Mouse (Mus musculus): ENCODE measurements at regions not wholly inside any gene's neighbourhood (a gene's known extent, or its start where the extent isn't known, plus 50 kb on each side); places are given as distances from the start of the nearest gene placed in this dataset.
"Not testable (repeated sequence)": the region's sequence is repeated elsewhere in the genome, so short reads cannot be mapped to it uniquely, and the experiment has no call there.

DNA sequence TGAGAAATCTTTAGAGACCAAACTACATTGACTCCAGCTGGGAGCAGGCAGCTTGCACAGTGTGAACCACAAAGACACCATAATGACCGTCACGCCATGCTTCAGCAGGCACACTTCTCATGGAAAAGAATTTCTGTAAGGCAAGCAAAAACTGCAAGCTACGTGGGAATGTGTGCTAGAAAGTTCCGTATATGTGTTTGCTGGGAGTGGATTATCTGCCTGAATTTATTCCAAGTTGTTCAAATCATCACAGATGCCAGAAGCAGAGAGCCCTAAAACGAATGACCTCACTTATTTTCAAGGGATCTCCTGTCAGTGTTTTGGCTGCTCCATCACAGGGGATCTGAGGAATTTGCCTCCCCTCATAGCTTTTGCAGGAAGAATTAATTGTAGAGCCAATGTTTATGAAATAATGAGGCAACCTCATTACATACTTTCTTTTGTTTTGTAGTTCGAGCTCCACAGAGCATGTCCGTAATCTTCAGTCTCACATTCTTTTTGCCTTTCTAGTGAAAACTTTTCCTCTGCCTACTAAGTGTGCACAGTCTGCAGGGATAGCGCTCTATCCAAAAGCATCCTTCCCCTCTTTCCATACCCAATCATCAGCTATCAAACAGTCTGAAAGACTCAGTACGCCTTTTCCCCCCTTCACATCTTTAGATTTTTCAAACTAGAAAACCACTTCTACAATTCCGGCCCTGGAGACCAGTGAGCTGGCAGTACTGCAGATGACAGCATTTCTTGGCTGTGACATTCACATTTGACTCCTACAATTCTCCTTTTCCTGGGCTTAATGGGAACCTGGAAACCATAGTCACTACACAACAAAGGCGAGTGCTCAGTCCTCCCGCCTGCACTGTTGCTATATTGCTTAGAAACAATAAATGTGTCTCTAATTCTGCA lies 898.0 kb downstream of the Ttll7 start:
- DNase-seq = peak; percentile 67

GRCm38 (mm10) chr3:147749442-147749841 lies 897.3 kb downstream of the Ttll7 start:
- peak; percentile 79 for DNase-seq

GRCm38 (mm10) chr3:147736673-147737439 lies 884.7 kb downstream of the Ttll7 start:
- no peak for DNase-seq

GRCm38 (mm10) chr3:147716391-147716790 lies 864.2 kb downstream of the Ttll7 start:
- DNase-seq = no peak

GRCm38 (mm10) chr3:147707401-147707801 lies 855.2 kb downstream of the Ttll7 start:
- DNase-seq = peak; percentile 44

DNA sequence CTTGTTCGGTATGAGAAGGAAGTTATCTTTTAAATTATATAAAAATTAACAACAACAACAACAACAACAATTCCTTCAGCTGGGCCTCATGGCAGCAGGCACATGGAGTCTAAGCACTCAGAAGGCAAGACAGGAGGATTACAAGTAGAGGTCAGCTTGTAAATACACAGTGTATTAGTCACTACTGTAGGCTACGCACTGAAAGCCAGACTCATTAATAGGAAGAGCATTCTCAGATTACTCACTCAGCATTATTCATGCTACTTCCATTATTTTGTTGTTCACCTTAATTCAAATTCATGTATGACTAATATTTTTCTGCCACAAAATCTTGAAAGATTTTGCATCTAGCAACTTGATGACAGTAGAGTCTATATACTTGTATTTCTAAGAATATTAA lies 831.6 kb downstream of the Ttll7 start:
- no peak for DNase-seq

DNA sequence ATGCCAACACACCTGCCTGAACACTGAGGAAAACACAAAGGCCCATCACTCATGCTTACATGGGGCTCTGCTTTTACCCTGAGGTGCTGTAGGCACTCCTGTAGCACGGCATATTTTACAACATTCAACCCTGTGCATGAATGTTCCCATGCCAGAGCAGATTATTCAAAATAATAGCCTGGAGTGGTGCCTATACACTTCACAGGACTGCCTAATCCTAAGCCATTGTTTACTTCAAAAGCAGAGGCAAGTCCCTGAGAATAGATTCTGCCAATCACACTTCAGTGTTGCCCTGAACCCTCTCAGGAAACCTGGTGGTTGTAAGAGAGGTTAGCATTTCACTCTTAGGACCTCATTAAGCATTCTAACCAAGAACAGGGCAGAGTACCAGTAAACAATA lies 828.1 kb downstream of the Ttll7 start:
- DNase-seq = no peak

- no peak for DNase-seq
These were observed 810.4 kb downstream of the Ttll7 start for GRCm38 (mm10) chr3:147662572-147662971.

GRCm38 (mm10) chr3:147652849-147653248 lies 800.7 kb downstream of the Ttll7 start:
- DNase-seq = peak; percentile 22

GRCm38 (mm10) chr3:147635486-147635885 lies 783.3 kb downstream of the Ttll7 start:
- DNase-seq = not testable (repeated sequence)

- DNase-seq = no peak
These were observed 779.0 kb downstream of the Ttll7 start for GRCm38 (mm10) chr3:147631151-147631550.

DNA sequence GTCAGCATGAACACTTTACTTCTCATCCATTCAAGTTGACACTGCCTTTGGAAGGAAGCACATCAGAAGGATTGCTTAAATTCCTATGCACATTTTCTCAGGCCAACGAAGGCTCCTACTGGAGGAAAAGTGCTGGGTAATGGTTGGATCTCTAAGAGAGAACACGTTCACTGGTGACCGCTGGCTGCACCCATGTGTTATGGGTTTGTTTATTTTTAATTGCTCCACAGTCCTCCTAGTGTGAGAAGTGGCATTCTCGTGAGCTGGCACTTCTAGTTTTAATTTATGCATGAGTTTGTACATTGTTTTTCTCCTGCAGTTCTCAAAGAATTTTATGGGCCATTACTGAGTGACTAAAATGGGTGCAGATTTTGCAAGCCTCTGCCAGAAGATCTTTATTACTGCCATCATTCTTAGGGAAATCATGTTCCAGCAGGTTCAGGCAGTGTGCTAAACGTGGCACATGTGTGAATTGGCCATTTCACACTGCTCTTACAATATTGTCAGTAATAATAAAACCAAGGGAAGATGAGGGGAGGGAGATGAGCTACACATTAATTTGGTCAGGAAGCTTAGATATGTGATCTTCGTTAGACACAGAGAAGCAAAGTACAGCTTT lies 731.6 kb downstream of the Ttll7 start:
- no peak for DNase-seq

- DNase-seq = no peak
These were observed 719.7 kb downstream of the Ttll7 start for GRCm38 (mm10) chr3:147571850-147572249.

DNA sequence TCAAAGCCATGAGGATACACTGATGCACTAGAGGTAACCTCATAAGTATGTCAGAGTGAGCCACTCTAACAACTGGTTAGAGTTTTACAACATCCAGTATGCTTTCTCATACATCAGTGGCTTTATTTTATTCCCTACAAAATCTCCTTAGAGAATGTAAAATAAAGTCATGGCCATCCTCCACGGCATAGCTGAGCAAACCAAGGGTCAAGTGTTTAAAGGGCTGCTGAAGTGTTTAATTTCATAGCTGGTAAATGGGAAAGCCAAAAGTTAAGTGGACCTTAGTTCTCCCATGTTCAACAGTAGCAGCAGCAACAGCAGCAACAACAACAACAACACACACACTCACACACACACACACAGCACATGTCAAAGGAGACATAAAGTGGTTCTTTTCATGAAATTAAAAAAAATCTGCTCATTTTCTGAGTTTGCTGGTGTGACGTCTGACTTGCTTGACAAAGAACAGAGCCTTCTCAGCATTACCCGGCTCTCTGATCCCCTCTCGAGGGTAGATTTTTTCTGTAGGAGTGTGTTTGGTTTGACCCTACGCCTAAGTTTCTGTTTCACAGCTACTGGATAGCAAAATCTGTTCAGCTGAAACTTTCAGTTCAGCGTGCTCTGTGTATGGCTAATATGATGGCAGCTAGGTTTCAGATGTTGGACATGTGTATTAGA lies 693.3 kb downstream of the Ttll7 start:
- DNase-seq = no peak

- no peak for DNase-seq
These were observed 690.1 kb downstream of the Ttll7 start for GRCm38 (mm10) chr3:147542285-147542684.

GRCm38 (mm10) chr3:147537584-147537983 lies 685.4 kb downstream of the Ttll7 start:
- DNase-seq = no peak

DNA sequence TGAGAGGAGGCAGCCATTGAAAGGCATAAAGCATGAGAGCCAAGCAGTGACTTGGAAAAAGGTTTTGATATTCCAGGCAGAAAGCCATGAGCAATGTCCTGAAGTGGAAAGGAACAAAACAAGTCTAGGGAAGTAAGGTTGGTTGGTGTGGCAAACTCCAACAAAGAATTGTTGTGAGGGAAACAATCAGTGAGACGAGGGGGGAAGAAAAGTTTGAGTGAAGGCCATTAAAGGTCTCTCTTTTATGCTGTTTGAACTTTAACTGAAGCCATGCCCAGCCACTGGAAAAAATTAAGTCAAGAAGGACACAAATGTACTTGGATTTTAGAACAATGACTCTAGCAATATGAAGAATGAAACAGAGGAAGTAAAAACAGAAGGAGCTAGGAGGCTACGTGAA lies 680.0 kb downstream of the Ttll7 start:
- DNase-seq = no peak

- DNase-seq = peak; percentile 3
These were observed 679.5 kb downstream of the Ttll7 start for GRCm38 (mm10) chr3:147531608-147532180.

All from retina, postnatal 1 day (tissue).